Mouse (Mus musculus): ENCODE results near the gene Trim65. TPM values are rescaled to one million over a fixed set of nuclear protein-coding genes. Genes with fewer than 3 reads are reported as not detected.
A peak's percentile ranks its signal among the peaks of the same experiment; 100 is the strongest.

Gene Trim65
- polyA plus RNA-seq, 1 experiment from 2014 or later: 4.1 TPM

- peak; percentile 20; the same call in 1 of the 2 replicates for ATAC-seq (ENCODE audit: insufficient number of reproducible peaks, low FRiP score, low TSS enrichment, low read depth)
- H3K4me3 ChIP-seq: no peak overlapping the region
- H3K36me3 ChIP-seq: peaks cover 62% of the 10 kb centered on the region
- peak overlapping the region; percentile 72 for H3K27ac ChIP-seq
- no peak overlapping the region for H3K9ac ChIP-seq
- no peak overlapping the region for H3K4me2 ChIP-seq
- no peaks in the 10 kb centered on the region for H3K27me3 ChIP-seq
- peaks cover 16% of the 10 kb centered on the region for H3K4me1 ChIP-seq
- H3K9me3 ChIP-seq: no peaks in the 10 kb centered on the region
- 57% methylated on average over 12 of the region's 12 CpGs for WGBS
Measured at GRCm38 (mm10) chr11:116161312-116161711, 30.4 kb upstream of the Trim65 start.

GRCm38 (mm10) chr11:116150960-116151359, 20.0 kb upstream of the Trim65 start:
- WGBS: 95% methylated on average over 2 of the region's 2 CpGs
- Histone ChIP-seq H3K36me3 (peaks cover 100% of the 10 kb centered on the region), H3K27me3 (no peaks in the 10 kb centered on the region), H3K9ac (no peak overlapping the region), H3K4me2 (no peak overlapping the region), H3K27ac (no peak overlapping the region), H3K4me1 (no peaks in the 10 kb centered on the region), H3K4me3 (no peak overlapping the region), H3K9me3 (no peaks in the 10 kb centered on the region)
- ATAC-seq (ENCODE audit: insufficient number of reproducible peaks, low FRiP score, low TSS enrichment, low read depth): no peak

- no peak overlapping the region for H3K4me3 ChIP-seq
- no peaks in the 10 kb centered on the region for H3K27me3 ChIP-seq
- 76% methylated on average over 6 of the region's 6 CpGs for WGBS
- no peaks in the 10 kb centered on the region for H3K9me3 ChIP-seq
- H3K27ac ChIP-seq: no peak overlapping the region
- H3K36me3 ChIP-seq: peaks cover 100% of the 10 kb centered on the region
- no peak overlapping the region for H3K4me2 ChIP-seq
- H3K9ac ChIP-seq: no peak overlapping the region
- ATAC-seq (ENCODE audit: insufficient number of reproducible peaks, low FRiP score, low TSS enrichment, low read depth): no peak
- H3K4me1 ChIP-seq: no peaks in the 10 kb centered on the region
Measured at GRCm38 (mm10) chr11:116149341-116149740, 18.4 kb upstream of the Trim65 start.

GRCm38 (mm10) chr11:116148761-116149221, 17.9 kb upstream of the Trim65 start:
- no peaks in the 10 kb centered on the region for H3K9me3 ChIP-seq
- H3K4me3 ChIP-seq: no peak overlapping the region
- WGBS: 59% methylated on average over 20 of the region's 20 CpGs
- H3K4me2 ChIP-seq: no peak overlapping the region
- H3K27ac ChIP-seq: no peak overlapping the region
- H3K9ac ChIP-seq: no peak overlapping the region
- no peaks in the 10 kb centered on the region for H3K4me1 ChIP-seq
- peaks cover 100% of the 10 kb centered on the region for H3K36me3 ChIP-seq
- no peak for ATAC-seq (ENCODE audit: insufficient number of reproducible peaks, low FRiP score, low TSS enrichment, low read depth)
- no peaks in the 10 kb centered on the region for H3K27me3 ChIP-seq

- 79% methylated on average over 25 of the region's 25 CpGs for WGBS
- peaks cover 98% of the 10 kb centered on the region for H3K36me3 ChIP-seq
- no peaks in the 10 kb centered on the region for H3K4me1 ChIP-seq
- ATAC-seq (ENCODE audit: insufficient number of reproducible peaks, low FRiP score, low TSS enrichment, low read depth): no peak
- no peak overlapping the region for H3K4me2 ChIP-seq
- no peaks in the 10 kb centered on the region for H3K9me3 ChIP-seq
- no peaks in the 10 kb centered on the region for H3K27me3 ChIP-seq
- H3K4me3 ChIP-seq: no peak overlapping the region
- H3K9ac ChIP-seq: no peak overlapping the region
- H3K27ac ChIP-seq: peak overlapping the region; percentile 38; the same call in 1 of the 2 replicates
Measured at GRCm38 (mm10) chr11:116146294-116146985, 15.5 kb upstream of the Trim65 start.

- Histone ChIP-seq H3K4me1 (no peaks in the 10 kb centered on the region), H3K9me3 (no peaks in the 10 kb centered on the region), H3K27ac (peak overlapping the region; percentile 38; the same call in 1 of the 2 replicates), H3K27me3 (no peaks in the 10 kb centered on the region), H3K9ac (no peak overlapping the region), H3K4me2 (no peak overlapping the region), H3K36me3 (peaks cover 95% of the 10 kb centered on the region), H3K4me3 (no peak overlapping the region)
- no peak for ATAC-seq (ENCODE audit: insufficient number of reproducible peaks, low FRiP score, low TSS enrichment, low read depth)
- WGBS: 55% methylated on average over 18 of the region's 18 CpGs
Measured at GRCm38 (mm10) chr11:116145481-116146293, 14.8 kb upstream of the Trim65 start.

GRCm38 (mm10) chr11:116143468-116143867, 12.5 kb upstream of the Trim65 start:
- H3K9me3 ChIP-seq: no peaks in the 10 kb centered on the region
- no peak overlapping the region for H3K4me3 ChIP-seq
- H3K36me3 ChIP-seq: peaks cover 73% of the 10 kb centered on the region
- H3K27me3 ChIP-seq: no peaks in the 10 kb centered on the region
- 88% methylated on average over 3 of the region's 3 CpGs for WGBS
- H3K9ac ChIP-seq: no peak overlapping the region
- no peak for ATAC-seq (ENCODE audit: insufficient number of reproducible peaks, low FRiP score, low TSS enrichment, low read depth)
- H3K4me1 ChIP-seq: 0 out of 2 replicates have a peak, but pooled peaks cover 6% of the 10 kb centered on the region
- H3K27ac ChIP-seq: no peak overlapping the region
- no peak overlapping the region for H3K4me2 ChIP-seq

- Histone ChIP-seq H3K27me3 (no peaks in the 10 kb centered on the region), H3K9ac (no peak overlapping the region), H3K36me3 (peaks cover 62% of the 10 kb centered on the region), H3K4me2 (no peak overlapping the region), H3K4me3 (no peak overlapping the region), H3K4me1 (peaks cover 13% of the 10 kb centered on the region; the same call in 1 of the 2 replicates), H3K27ac (no peak overlapping the region), H3K9me3 (no peaks in the 10 kb centered on the region)
- ATAC-seq (ENCODE audit: insufficient number of reproducible peaks, low FRiP score, low TSS enrichment, low read depth): no peak
- 57% methylated on average over 10 of the region's 10 CpGs for WGBS
Measured at GRCm38 (mm10) chr11:116142211-116142991, 11.5 kb upstream of the Trim65 start.

- Histone ChIP-seq H3K36me3 (peaks cover 52% of the 10 kb centered on the region), H3K27me3 (no peaks in the 10 kb centered on the region), H3K4me1 (peaks cover 19% of the 10 kb centered on the region; the same call in 1 of the 2 replicates)
Measured at GRCm38 (mm10) chr11:116138468-116139138, 7.7 kb upstream of the Trim65 start, which contains the start of gene Mrpl38. Gene Mrpl38 (minus strand): TSS chr11:116138868.

GRCm38 (mm10) chr11:116138096-116138467, 7.2 kb upstream of the Trim65 start:
- peak overlapping the region; percentile 83 for H3K27ac ChIP-seq
- under 1% methylated on average over 20 of the region's 20 CpGs for WGBS
- peak overlapping the region; percentile 71 for H3K9ac ChIP-seq
- peaks cover 49% of the 10 kb centered on the region for H3K36me3 ChIP-seq
- no peak for ATAC-seq (ENCODE audit: insufficient number of reproducible peaks, low FRiP score, low TSS enrichment, low read depth)
- no peaks in the 10 kb centered on the region for H3K27me3 ChIP-seq
- H3K4me1 ChIP-seq: peaks cover 23% of the 10 kb centered on the region; the same call in 1 of the 2 replicates
- no peaks in the 10 kb centered on the region for H3K9me3 ChIP-seq
- peak overlapping the region; percentile 72 for H3K4me2 ChIP-seq
- H3K4me3 ChIP-seq: peak overlapping the region; percentile 94

More at GRCm38 (mm10) chr11:116138468-116139138, 7.7 kb upstream of the Trim65 start, which contains the start of gene Mrpl38:
- Histone ChIP-seq H3K9ac (peak within 1 kb of the TSS; percentile 71), H3K9me3 (no peaks in the 10 kb centered on the region), H3K4me2 (peak within 1 kb of the TSS; percentile 72), H3K27ac (peak within 1 kb of the TSS; percentile 83), H3K4me3 (peak within 1 kb of the TSS; percentile 94)
- peak; percentile 93 for ATAC-seq (ENCODE audit: insufficient number of reproducible peaks, low FRiP score, low TSS enrichment, low read depth)
- WGBS: under 1% methylated on average over 53 of the region's 60 CpGs

- Histone ChIP-seq H3K9me3 (no peaks in the 10 kb centered on the region), H3K4me1 (peaks cover 57% of the 10 kb centered on the region), H3K27me3 (no peaks in the 10 kb centered on the region), H3K9ac (no peak overlapping the region), H3K4me3 (no peak overlapping the region), H3K4me2 (no peak overlapping the region), H3K36me3 (peaks cover 43% of the 10 kb centered on the region), H3K27ac (no peak overlapping the region)
- no peak for ATAC-seq (ENCODE audit: insufficient number of reproducible peaks, low FRiP score, low TSS enrichment, low read depth)
- 81% methylated on average over 10 of the region's 10 CpGs for whole genome bisulfite sequencing
Measured at GRCm38 (mm10) chr11:116134171-116134570, 3.2 kb upstream of the Trim65 start.
